Mouse (Mus musculus) liver, embryonic 16.5 days (tissue): Measurements from ENCODE around the gene Khsrp. TPM values are rescaled to one million over a fixed set of nuclear protein-coding genes. Genes with fewer than 3 reads are reported as not detected.

ENCODE experiments used
- ATAC-seq: fragments of 200-750 bp; cut with Nextera tagmentation; 2 replicates; pipeline ENCODE4 v1.8.0; 2017; ENCODE audit warnings: low read depth, mild to moderate bottlenecking, moderate number of reproducible peaks, moderate library complexity
- H3K27ac ChIP-seq: fragments of 300-500 bp; sonication (generic); 2 replicates; pipeline ENCODE4 v1.5.1; 2014; ENCODE audit warnings: mild to moderate bottlenecking, low read length
- H3K27me3 ChIP-seq: fragments of 300-500 bp; sonication (generic); 2 replicates; pipeline ENCODE4 v1.6.1; 2014; ENCODE audit warnings: low read depth, low read length, mixed read lengths; ENCODE audit not compliant: control insufficient read depth, insufficient read depth
- H3K36me3 ChIP-seq: fragments of 300-500 bp; sonication (generic); 2 replicates; pipeline ENCODE4 v1.6.1; 2014; ENCODE audit warnings: mild to moderate bottlenecking; ENCODE audit not compliant: control insufficient read depth, insufficient read depth
- H3K4me1 ChIP-seq: fragments of 300-500 bp; sonication (generic); 2 replicates; pipeline ENCODE4 v1.6.1; 2014; ENCODE audit warnings: low read depth, low read length, mixed read lengths; ENCODE audit not compliant: control insufficient read depth
- H3K4me2 ChIP-seq: fragments of 300-500 bp; sonication (generic); 2 replicates; pipeline ENCODE4 v1.6.1; 2014; ENCODE audit warnings: low read depth, low read length, mixed read lengths
- H3K4me3 ChIP-seq: fragments of 300-500 bp; sonication (generic); 2 replicates; pipeline ENCODE4 v1.5.1; 2014; ENCODE audit warnings: low read depth, mild to moderate bottlenecking, low read length
- H3K9ac ChIP-seq: fragments of 300-500 bp; sonication (generic); 2 replicates; pipeline ENCODE4 v1.6.1; 2014; ENCODE audit warnings: low read depth, low read length
- H3K9me3 ChIP-seq: fragments of 300-500 bp; sonication (generic); replicated peaks from 2 replicates; pipeline ENCODE4 v1.6.1; 2016; ENCODE audit warnings: low read length; ENCODE audit not compliant: control insufficient read depth
- WGBS: fragments of 180-500 bp; shearing (Covaris S2); extraction: QIAGEN DNeasy Blood & Tissue Kit; methylation state at CpG from one replicate; pipeline ENCODE4 v1.1.7; 2014; ENCODE audit not compliant: insufficient replicate concordance; 5-methylcytosine and 5-hydroxymethylcytosine counted together
- polyA plus RNA-seq: library from polyadenylated mRNA; unstranded; fragments of >200 nt; fragmentation: Nextera tagmentation; extraction: Ambion mirVana; gene quantifications from 2 replicates; pipeline ENCODE4 v1.2.1, GENCODE M21; 2015

Khsrp gene
- 9.6 and 11.1 TPM in 2 replicates for polyA plus RNA-seq

GRCm38 (mm10) chr17:57030931-57031660, at the start of gene Khsrp:
Gene Khsrp, minus strand, starts transcription at chr17:57031522.
- no peak for ATAC-seq
- Histone ChIP-seq H3K27me3 (no peaks in the 10 kb centered on the region), H3K4me1 (peaks cover 47% of the 10 kb centered on the region), H3K36me3 (peaks cover 25% of the 10 kb centered on the region), H3K4me3 (peak within 1 kb of the TSS; percentile 96), H3K9ac (peak within 1 kb of the TSS; percentile 99), H3K27ac (peak within 1 kb of the TSS; percentile 94), H3K4me2 (peak within 1 kb of the TSS; percentile 96), H3K9me3 (no peaks in the 10 kb centered on the region)
- under 1% methylated on average over 86 of the region's 99 CpGs for WGBS

DNA sequence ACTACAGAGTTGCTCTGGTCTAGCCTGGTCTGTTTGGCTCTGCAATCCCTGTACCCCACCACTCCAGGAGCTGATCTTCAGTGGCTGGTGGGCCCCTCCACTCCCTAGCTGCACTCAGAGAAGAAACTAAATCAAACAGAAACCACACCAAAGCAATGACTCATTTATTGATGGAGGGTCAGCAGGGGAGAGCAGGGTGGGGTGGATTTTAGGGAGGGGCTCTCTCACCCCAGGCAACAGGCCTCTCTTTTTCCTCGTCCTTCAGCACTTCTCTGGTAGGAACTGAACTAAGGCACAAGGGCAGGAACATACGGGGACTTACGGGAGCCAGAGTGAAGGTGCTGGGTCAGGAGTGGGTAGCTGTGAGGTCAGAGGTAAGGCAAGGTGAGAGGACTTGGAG, 48.6 kb upstream of the Khsrp start:
- Histone ChIP-seq H3K9me3 (no peaks in the 10 kb centered on the region), H3K9ac (no peak overlapping the region), H3K27ac (no peak overlapping the region), H3K4me3 (no peak overlapping the region), H3K36me3 (no peaks in the 10 kb centered on the region), H3K4me1 (no peaks in the 10 kb centered on the region), H3K27me3 (no peaks in the 10 kb centered on the region), H3K4me2 (no peak overlapping the region)
- 49% methylated on average over 3 of the region's 3 CpGs for WGBS
- ATAC-seq = no peak

- H3K4me2 ChIP-seq = 0 out of 2 replicates have a peak within 1 kb of the TSS, but pooled peaks have one; percentile 25
Observed at GRCm38 (mm10) chr17:57078336-57078735, 47.0 kb upstream of the Khsrp start, which contains the start of gene Dennd1c. Gene Dennd1c, minus strand, starts transcription at chr17:57078514.

GRCm38 (mm10) chr17:57076916-57077315, 45.6 kb upstream of the Khsrp start:
- 30% methylated on average over 3 of the region's 3 CpGs for WGBS
- Histone ChIP-seq H3K27ac (no peak overlapping the region), H3K27me3 (no peaks in the 10 kb centered on the region), H3K36me3 (no peaks in the 10 kb centered on the region), H3K4me1 (no peaks in the 10 kb centered on the region), H3K4me2 (no peak overlapping the region), H3K9me3 (no peaks in the 10 kb centered on the region), H3K9ac (no peak overlapping the region), H3K4me3 (no peak overlapping the region)
- no peak for ATAC-seq

More at GRCm38 (mm10) chr17:57078336-57078735, 47.0 kb upstream of the Khsrp start, which contains the start of gene Dennd1c:
- no peaks in the 10 kb centered on the region for H3K36me3 ChIP-seq
- WGBS = 14% methylated on average over 6 of the region's 6 CpGs
- peak within 1 kb of the TSS; percentile 16 for H3K4me3 ChIP-seq
- no peak within 1 kb of the TSS for H3K27ac ChIP-seq
- H3K4me1 ChIP-seq = no peaks in the 10 kb centered on the region
- no peaks in the 10 kb centered on the region for H3K27me3 ChIP-seq
- H3K9ac ChIP-seq = peak within 1 kb of the TSS; percentile 17; the same call in 1 of the 2 replicates
- no peaks in the 10 kb centered on the region for H3K9me3 ChIP-seq
- ATAC-seq = peak; percentile 65

DNA sequence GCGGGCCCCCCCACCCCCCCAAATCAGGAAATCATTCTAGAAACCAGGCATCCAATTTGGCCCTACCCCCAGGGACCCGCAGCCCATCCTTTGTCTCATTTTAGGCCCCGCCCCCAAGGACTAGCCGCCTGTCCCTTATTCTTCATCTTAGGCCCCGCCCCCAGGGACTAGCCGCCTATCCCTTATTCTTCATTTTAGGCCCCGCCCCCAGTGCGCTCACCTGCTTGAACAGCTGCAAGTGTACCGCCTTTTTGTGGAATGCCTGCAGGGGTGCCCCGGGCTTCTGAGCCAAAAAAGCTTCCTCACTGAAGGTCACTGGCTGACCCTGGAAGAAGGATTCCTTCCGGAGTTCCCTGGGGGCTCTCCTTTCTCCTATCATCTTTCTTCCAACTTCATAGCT, 39.4 kb upstream of the Khsrp start:
- Histone ChIP-seq H3K4me1 (peaks cover 5% of the 10 kb centered on the region; the same call in 1 of the 2 replicates), H3K9me3 (no peaks in the 10 kb centered on the region), H3K27ac (no peak overlapping the region), H3K27me3 (no peaks in the 10 kb centered on the region), H3K4me3 (no peak overlapping the region), H3K36me3 (no peaks in the 10 kb centered on the region), H3K4me2 (no peak overlapping the region), H3K9ac (no peak overlapping the region)
- 22% methylated on average over 11 of the region's 11 CpGs for WGBS
- no peak for ATAC-seq

DNA sequence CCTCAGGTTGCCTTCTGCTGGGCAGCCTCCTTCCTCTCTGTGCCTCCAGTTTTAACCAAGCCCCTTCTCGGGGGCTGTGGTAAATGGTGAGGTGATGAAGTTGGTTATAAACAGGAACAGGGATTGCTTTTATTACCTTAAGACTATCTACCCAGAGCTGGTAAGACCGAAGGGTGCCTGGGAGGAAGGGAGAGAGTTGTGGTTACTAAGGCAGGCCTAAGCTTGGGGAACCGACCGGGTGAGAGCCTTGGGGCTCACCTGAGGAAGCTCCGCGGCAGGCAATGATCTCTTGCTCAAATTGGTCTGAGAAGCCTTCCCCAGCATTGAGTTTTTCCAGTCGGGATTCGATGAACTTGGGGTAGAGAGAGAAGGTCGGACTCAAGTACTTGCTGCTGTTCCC, 39.0 kb upstream of the Khsrp start:
- H3K4me2 ChIP-seq = no peak overlapping the region

DNA sequence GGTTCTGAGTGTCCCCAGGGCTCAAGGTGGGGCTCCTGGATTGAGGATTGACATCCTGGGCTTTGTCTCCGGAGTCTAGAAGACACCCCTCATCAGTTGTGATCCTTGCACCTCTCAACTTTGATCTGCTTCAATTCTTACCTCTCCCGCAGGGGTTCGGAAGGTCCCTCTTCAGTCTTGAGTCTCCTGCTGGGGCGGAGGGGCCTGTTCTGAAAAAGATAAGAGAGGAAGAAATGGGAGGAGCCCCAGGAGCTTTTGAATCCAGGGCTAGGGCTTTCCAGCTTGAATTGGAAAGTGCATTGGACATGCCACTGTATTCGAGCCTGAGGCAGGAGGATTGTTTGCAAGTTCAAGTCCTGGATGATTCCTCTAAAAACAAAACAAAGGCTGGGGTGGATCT, 35.6 kb upstream of the Khsrp start:
- 22% methylated on average over 5 of the region's 5 CpGs for WGBS
- H3K36me3 ChIP-seq = no peaks in the 10 kb centered on the region
- peaks cover 17% of the 10 kb centered on the region for H3K27me3 ChIP-seq
- peaks cover 7% of the 10 kb centered on the region; the same call in 1 of the 2 replicates for H3K4me1 ChIP-seq
- no peak overlapping the region for H3K27ac ChIP-seq
- ATAC-seq = no peak
- no peak overlapping the region for H3K4me3 ChIP-seq
- no peaks in the 10 kb centered on the region for H3K9me3 ChIP-seq
- H3K9ac ChIP-seq = no peak overlapping the region
- H3K4me2 ChIP-seq = no peak overlapping the region

More for the DNA sequence above, 39.0 kb upstream of the Khsrp start:
- Histone ChIP-seq H3K9ac (no peak overlapping the region), H3K9me3 (no peaks in the 10 kb centered on the region), H3K36me3 (no peaks in the 10 kb centered on the region), H3K4me1 (peaks cover 5% of the 10 kb centered on the region; the same call in 1 of the 2 replicates), H3K27me3 (no peaks in the 10 kb centered on the region), H3K4me3 (no peak overlapping the region), H3K27ac (no peak overlapping the region)
- WGBS = 19% methylated on average over 9 of the region's 9 CpGs
- no peak for ATAC-seq

DNA sequence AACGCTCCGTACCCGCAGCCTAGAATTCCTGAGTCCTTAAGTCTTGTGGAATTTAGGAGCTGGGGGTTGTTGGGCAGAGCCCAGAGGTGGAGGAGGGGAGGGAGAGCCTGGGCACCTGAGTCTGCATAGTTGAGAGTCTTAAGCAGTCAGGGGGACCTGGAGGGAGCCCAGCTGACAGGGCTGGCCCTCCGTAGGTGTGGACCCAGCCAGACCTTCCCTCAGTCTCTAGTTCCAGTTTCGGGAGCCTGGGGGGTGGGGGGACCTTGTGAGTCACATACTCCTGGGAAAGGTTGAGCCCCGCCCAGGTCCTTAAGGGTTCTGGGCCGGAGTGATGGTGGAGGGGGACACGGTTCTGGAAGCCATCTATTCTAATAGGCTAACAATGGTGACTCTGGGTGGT, 31.7 kb upstream of the Khsrp start:
- peak overlapping the region; percentile 36; the same call in 1 of the 2 replicates for H3K4me2 ChIP-seq
- no peak for ATAC-seq
- no peak overlapping the region for H3K27ac ChIP-seq
- 27% methylated on average over 8 of the region's 8 CpGs for WGBS
- peaks cover 45% of the 10 kb centered on the region for H3K27me3 ChIP-seq
- no peaks in the 10 kb centered on the region for H3K9me3 ChIP-seq
- H3K4me3 ChIP-seq = peak overlapping the region; percentile 57
- H3K36me3 ChIP-seq = no peaks in the 10 kb centered on the region
- peaks cover 24% of the 10 kb centered on the region for H3K4me1 ChIP-seq
- H3K9ac ChIP-seq = no peak overlapping the region; the same call in 1 of the 2 replicates

- H3K4me1 ChIP-seq = peaks cover 24% of the 10 kb centered on the region
- no peaks in the 10 kb centered on the region for H3K9me3 ChIP-seq
- H3K27me3 ChIP-seq = peaks cover 45% of the 10 kb centered on the region
- H3K4me3 ChIP-seq = peak overlapping the region; percentile 57
- peak overlapping the region; percentile 51 for H3K4me2 ChIP-seq
- no peaks in the 10 kb centered on the region for H3K36me3 ChIP-seq
- 2% methylated on average over 22 of the region's 22 CpGs for WGBS
- peak overlapping the region; percentile 50 for H3K9ac ChIP-seq
- no peak for ATAC-seq
- peak overlapping the region; percentile 48; the same call in 1 of the 2 replicates for H3K27ac ChIP-seq
Observed at GRCm38 (mm10) chr17:57062548-57062947, 31.2 kb upstream of the Khsrp start.
